In the genomic region with DNA sequence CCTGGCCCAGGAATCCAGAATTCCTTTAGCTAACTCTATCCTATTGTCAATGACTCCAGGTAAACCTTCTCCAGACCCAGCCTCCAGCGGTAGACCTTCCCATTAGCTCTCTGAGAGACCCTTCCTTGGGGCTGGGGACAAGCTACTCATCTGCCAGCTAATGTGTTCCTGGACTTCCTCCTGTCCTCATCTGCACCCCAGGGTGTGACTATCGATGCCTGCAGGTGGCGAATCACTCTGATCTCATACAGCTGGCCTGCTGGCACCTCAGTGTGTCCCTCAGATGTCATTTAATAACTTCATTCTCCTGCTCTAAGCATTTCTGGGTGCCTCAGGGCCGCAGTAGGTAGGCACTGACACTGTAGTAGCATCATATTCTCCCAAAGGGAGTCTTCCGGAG, we compare ENCODE assay signal across 9 mouse cellular contexts. TPM values are rescaled to one million over a fixed set of nuclear protein-coding genes. Genes with fewer than 3 reads are reported as not detected.
DNase-seq lines count a peak whose midpoint lies in the region; ATAC-seq lines count a peak whose summit lies in the region.
"Had no signal": no experiment of that assay in that cellular context is flagged by ENCODE, and none has a peak within 500 bp of the region (broad histone marks: within the 10 kb centered on the region; RNA-seq: fewer than 3 reads in every experiment).

No protein-coding gene starts in this region.

- H3K27me3 ChIP-seq in heart, embryonic 14.5 days (ENCODE audit: control insufficient read depth, insufficient read depth, low read length): no peaks in the 10 kb centered on the region
- H3K27me3 ChIP-seq in neural tube, embryonic 12.5 days (replicated peaks): no peaks in the 10 kb centered on the region
- 0 out of 2 replicates have a peak, but pooled peaks cover 11% of the 10 kb centered on the region for H3K27me3 ChIP-seq in limb, embryonic 13.5 days

- peak overlapping the region in 1 of 2 experiments; percentile 91; a peak in 3 of 4 replicates for H3K27ac ChIP-seq in heart, embryonic 14.5 days (replicated peaks in 1 of 2; ENCODE audit: control insufficient read depth in 1 of 2, insufficient read depth in 1 of 2, low read depth in 2 of 2, low read length in 2 of 2)
- H3K27ac ChIP-seq in neural tube, embryonic 12.5 days: no peak overlapping the region
- no peak overlapping the region for H3K27ac ChIP-seq in limb, embryonic 13.5 days

- WGBS in heart, embryonic 14.5 days: 76% methylated on average over 5 of the region's 5 CpGs
- 77% methylated on average over 5 of the region's 5 CpGs for WGBS in neural tube, embryonic 12.5 days
- 80% methylated on average over 5 of the region's 5 CpGs for WGBS in limb, embryonic 13.5 days

- intact Hi-C loops in heart, postnatal 25 days (cut with DNase I): no loop called here
- intact Hi-C loops in left cerebral cortex, postnatal 25 days (cut with DNase I): no loop called here

- H3K36me3 ChIP-seq in heart, embryonic 14.5 days (ENCODE audit: control insufficient read depth, insufficient read depth, low read length): no peaks in the 10 kb centered on the region
- no peaks in the 10 kb centered on the region for H3K36me3 ChIP-seq in neural tube, embryonic 12.5 days
- no peaks in the 10 kb centered on the region for H3K36me3 ChIP-seq in limb, embryonic 13.5 days

- H3K4me3 ChIP-seq in heart, embryonic 14.5 days (ENCODE audit: control insufficient read depth in 1 of 2, insufficient read depth in 1 of 2, low read depth in 1 of 2, low read length in 2 of 2): peak overlapping the region in 1 of 2 experiments; percentile 39; a peak in 1 of 4 replicates
- H3K4me3 ChIP-seq in neural tube, embryonic 12.5 days: no peak overlapping the region
- peak overlapping the region; percentile 42; the same call in 1 of the 2 replicates for H3K4me3 ChIP-seq in limb, embryonic 13.5 days

- ATAC-seq in heart, embryonic 14.5 days (ENCODE audit: insufficient number of reproducible peaks, insufficient read depth, low FRiP score, low read depth): no peak
- no peak for ATAC-seq in neural tube, embryonic 12.5 days (ENCODE audit: low FRiP score, low read depth)
- no peak for ATAC-seq in limb, embryonic 13.5 days (ENCODE audit: low FRiP score, low read depth)

- peaks cover 11 to 32% of the 10 kb centered on the region in 2 experiments for H3K4me1 ChIP-seq in heart, embryonic 14.5 days (ENCODE audit: control insufficient read depth in 2 of 2, insufficient read depth in 2 of 2, low read length in 2 of 2)
- H3K4me1 ChIP-seq in neural tube, embryonic 12.5 days: peaks cover 13% of the 10 kb centered on the region
- H3K4me1 ChIP-seq in limb, embryonic 13.5 days: peaks cover 24% of the 10 kb centered on the region

- 0 out of 2 replicates have a peak, but pooled peaks cover 4% of the 10 kb centered on the region for H3K9me3 ChIP-seq in heart, embryonic 14.5 days (ENCODE audit: control insufficient read depth, low read length)
- no peaks in the 10 kb centered on the region for H3K9me3 ChIP-seq in neural tube, embryonic 12.5 days
- no peaks in the 10 kb centered on the region for H3K9me3 ChIP-seq in limb, embryonic 13.5 days

- H3K4me2 ChIP-seq in heart, embryonic 14.5 days (ENCODE audit: low read length): peak overlapping the region; percentile 80
- H3K4me2 ChIP-seq in neural tube, embryonic 12.5 days (replicated peaks): peak overlapping the region; percentile 74; the same call in 1 of the 2 replicates
- H3K4me2 ChIP-seq in limb, embryonic 13.5 days (replicated peaks): peak overlapping the region; percentile 71

- DNase-seq in heart, postnatal 25 days (ENCODE audit: low spot score): no peak
- DNase-seq in neural tube, embryonic 10.5 days (ENCODE audit: extremely low spot score, low spot score): no peak
- no peak for DNase-seq in left cerebral cortex, postnatal 25 days (ENCODE audit: low spot score in 2 of 2)
- no peak for DNase-seq in spleen, adult 12 weeks (ENCODE audit: low spot score)
- no peak for DNase-seq in thymus, postnatal 25 days
- DNase-seq: thymus, adult 2 months had no signal

- peak overlapping the region; percentile 60 for H3K9ac ChIP-seq in heart, embryonic 14.5 days (ENCODE audit: low read length)
- 0 out of 2 replicates have a peak overlapping the region, but pooled peaks have one; percentile 3 for H3K9ac ChIP-seq in neural tube, embryonic 12.5 days
- H3K9ac ChIP-seq in limb, embryonic 13.5 days: no peak overlapping the region; the same call in 1 of the 2 replicates

RNA-seq across cellular contexts. Expression of gene Ercc1, which starts 16.8 kb away (rescaled TPM):
- polyA plus RNA-seq in heart, embryonic 14.5 days (2014; fragmentation: Nextera tagmentation; extraction: Ambion mirVana): 60.0 and 68.7 TPM in 2 replicates
- total RNA-seq in heart, postnatal 25 days (2021): 10 to 100 TPM; 40.7 to 45.1 TPM
- polyA plus RNA-seq in neural tube, embryonic 12.5 days (2016; fragmentation: Nextera tagmentation; extraction: Ambion mirVana): 103 and 104 TPM in 2 replicates
- polyA plus RNA-seq in limb, embryonic 13.5 days (2015; fragmentation: Nextera tagmentation; extraction: Ambion mirVana): 89.1 and 96.4 TPM in 2 replicates
- 10 to 100 TPM; 34.1 to 40.5 TPM for total RNA-seq in left cerebral cortex, postnatal 25 days (2021)

RNA-seq across cellular contexts. Expression of gene Fosb, which starts 17.9 kb away (rescaled TPM):
- 0.22 TPM in 1 of 2 replicates, not detected in the other for polyA plus RNA-seq in heart, embryonic 14.5 days (2014; fragmentation: Nextera tagmentation; extraction: Ambion mirVana)
- total RNA-seq in heart, postnatal 25 days (2021): under 1 TPM; 0.59 to 0.81 TPM
- polyA plus RNA-seq in neural tube, embryonic 12.5 days (2016; fragmentation: Nextera tagmentation; extraction: Ambion mirVana): 0.08 TPM in 1 of 2 replicates, not detected in the other
- polyA plus RNA-seq in limb, embryonic 13.5 days (2015; fragmentation: Nextera tagmentation; extraction: Ambion mirVana): 0.23 and 0.27 TPM in 2 replicates
- 10 to 100 TPM; 21.0 to 26.0 TPM for total RNA-seq in left cerebral cortex, postnatal 25 days (2021)

RNA-seq across cellular contexts. Expression of gene Cd3eap, which starts 31.5 kb away (rescaled TPM):
- 12.7 and 15.7 TPM in 2 replicates for polyA plus RNA-seq in heart, embryonic 14.5 days (2014; fragmentation: Nextera tagmentation; extraction: Ambion mirVana)
- 1 to 10 TPM; 9.1 to 9.7 TPM for total RNA-seq in heart, postnatal 25 days (2021)
- polyA plus RNA-seq in neural tube, embryonic 12.5 days (2016; fragmentation: Nextera tagmentation; extraction: Ambion mirVana): 18.2 and 19.8 TPM in 2 replicates
- polyA plus RNA-seq in limb, embryonic 13.5 days (2015; fragmentation: Nextera tagmentation; extraction: Ambion mirVana): 29.9 and 31.8 TPM in 2 replicates
- total RNA-seq in left cerebral cortex, postnatal 25 days (2021): 10 to 100 TPM; 16.6 to 20.0 TPM

RNA-seq across cellular contexts. Expression of gene Ppp1r13l, which starts 31.8 kb away (rescaled TPM):
- polyA plus RNA-seq in heart, embryonic 14.5 days (2014; fragmentation: Nextera tagmentation; extraction: Ambion mirVana): 15.2 and 15.4 TPM in 2 replicates
- 10 to 100 TPM; 36.5 to 40.5 TPM for total RNA-seq in heart, postnatal 25 days (2021)
- 3.1 and 3.2 TPM in 2 replicates for polyA plus RNA-seq in neural tube, embryonic 12.5 days (2016; fragmentation: Nextera tagmentation; extraction: Ambion mirVana)
- 9.0 and 9.6 TPM in 2 replicates for polyA plus RNA-seq in limb, embryonic 13.5 days (2015; fragmentation: Nextera tagmentation; extraction: Ambion mirVana)
- total RNA-seq in left cerebral cortex, postnatal 25 days (2021): 1 to 10 TPM; 5.4 to 9.9 TPM

RNA-seq across cellular contexts. Expression of gene Rtn2, which starts 45.4 kb away (rescaled TPM):
- polyA plus RNA-seq in heart, embryonic 14.5 days (2014; fragmentation: Nextera tagmentation; extraction: Ambion mirVana): 39.2 and 43.6 TPM in 2 replicates
- 100 to 1,000 TPM; 124 to 136 TPM for total RNA-seq in heart, postnatal 25 days (2021)
- 91.1 and 99.1 TPM in 2 replicates for polyA plus RNA-seq in neural tube, embryonic 12.5 days (2016; fragmentation: Nextera tagmentation; extraction: Ambion mirVana)
- 20.2 and 20.9 TPM in 2 replicates for polyA plus RNA-seq in limb, embryonic 13.5 days (2015; fragmentation: Nextera tagmentation; extraction: Ambion mirVana)
- total RNA-seq in left cerebral cortex, postnatal 25 days (2021): 100 to 1,000 TPM; 112 TPM
